Mouse (Mus musculus) limb, embryonic 14.5 days (tissue): Measurements from ENCODE around the gene Ttll13. TPM values are rescaled to one million over a fixed set of nuclear protein-coding genes. Genes with fewer than 3 reads are reported as not detected.

Experiments used
- ATAC-seq: fragments of 200-750 bp; cut with Nextera tagmentation; 2 replicates; pipeline ENCODE4 v1.8.0; 2017; ENCODE audit warnings: low read depth, moderate number of reproducible peaks, moderate TSS enrichment; ENCODE audit not compliant: low FRiP score
- DNase-seq: peaks from one replicate; pipeline ENCODE4 v3.0.0-alpha.2; 2015; ENCODE audit warnings: low spot score
- H3K27ac ChIP-seq: fragments of 300-500 bp; sonication (generic); replicated peaks from 2 replicates; pipeline ENCODE4 v1.5.1; 2014; ENCODE audit warnings: low read depth, mild to moderate bottlenecking, low read length, moderate library complexity, mixed read lengths
- H3K27me3 ChIP-seq: fragments of 300-500 bp; sonication (generic); 2 replicates; pipeline ENCODE4 v1.6.1; 2014; ENCODE audit warnings: low read length, mixed read lengths; ENCODE audit not compliant: control insufficient read depth, insufficient read depth
- H3K36me3 ChIP-seq: fragments of 300-500 bp; sonication (generic); 2 replicates; pipeline ENCODE4 v1.6.1; 2014; ENCODE audit warnings: mild to moderate bottlenecking, low read length, moderate library complexity, mixed read lengths; ENCODE audit not compliant: control insufficient read depth, insufficient read depth
- H3K4me1 ChIP-seq: fragments of 300-500 bp; sonication (generic); 2 replicates; pipeline ENCODE4 v1.6.1; 2014; ENCODE audit warnings: antibody characterized with exemption, low read length, mixed read lengths; ENCODE audit not compliant: control insufficient read depth, insufficient read depth
- H3K4me2 ChIP-seq: fragments of 300-500 bp; sonication (generic); replicated peaks from 2 replicates; pipeline ENCODE4 v1.6.1; 2014; ENCODE audit warnings: low read depth, mild to moderate bottlenecking, low read length, moderate library complexity; ENCODE audit not compliant: severe bottlenecking
- H3K4me3 ChIP-seq: fragments of 300-500 bp; sonication (generic); replicated peaks from 2 replicates; pipeline ENCODE4 v1.5.1; 2014; ENCODE audit warnings: low read length
- H3K9ac ChIP-seq: fragments of 300-500 bp; sonication (generic); 2 replicates; pipeline ENCODE4 v1.6.1; 2014; ENCODE audit warnings: mild to moderate bottlenecking, low read depth, low read length, moderate library complexity; ENCODE audit not compliant: severe bottlenecking
- H3K9me3 ChIP-seq: fragments of 300-500 bp; sonication (generic); 2 replicates; pipeline ENCODE4 v1.6.1; 2016; ENCODE audit warnings: low read length; ENCODE audit not compliant: control insufficient read depth
- POLR2A ChIP-seq: fragments of 200-500 bp; IDR thresholded peaks from 2 replicates; pipeline ENCODE4 v1.8.0; 2012; ENCODE audit warnings: inconsistent platforms, mild to moderate bottlenecking, moderate library complexity, borderline replicate concordance; ENCODE audit not compliant: insufficient read depth, insufficient read length; ENCODE audit errors: extremely low read depth
- WGBS: fragments of 180-500 bp; shearing (Covaris S2); extraction: QIAGEN DNeasy Blood & Tissue Kit; methylation state at CpG from one replicate; pipeline ENCODE4 v1.1.7; 2014; 5-methylcytosine and 5-hydroxymethylcytosine counted together
- polyA plus RNA-seq, 2 experiments: library from polyadenylated mRNA; depleted of rRNA in 1 of 2; stranded (reverse) in 1 of 2; unstranded in 1 of 2; fragments of >200 nt; fragmentation: Nextera tagmentation in 1 of 2; extraction: Ambion mirVana in 1 of 2; gene quantifications; 2 replicates each; pipeline versions ENCODE4 v1.2.1 to v1.2.3; 2012 to 2014

The Ttll13 gene
- polyA plus RNA-seq, 2 experiments: 0.59 to 0.73 TPM

DNA sequence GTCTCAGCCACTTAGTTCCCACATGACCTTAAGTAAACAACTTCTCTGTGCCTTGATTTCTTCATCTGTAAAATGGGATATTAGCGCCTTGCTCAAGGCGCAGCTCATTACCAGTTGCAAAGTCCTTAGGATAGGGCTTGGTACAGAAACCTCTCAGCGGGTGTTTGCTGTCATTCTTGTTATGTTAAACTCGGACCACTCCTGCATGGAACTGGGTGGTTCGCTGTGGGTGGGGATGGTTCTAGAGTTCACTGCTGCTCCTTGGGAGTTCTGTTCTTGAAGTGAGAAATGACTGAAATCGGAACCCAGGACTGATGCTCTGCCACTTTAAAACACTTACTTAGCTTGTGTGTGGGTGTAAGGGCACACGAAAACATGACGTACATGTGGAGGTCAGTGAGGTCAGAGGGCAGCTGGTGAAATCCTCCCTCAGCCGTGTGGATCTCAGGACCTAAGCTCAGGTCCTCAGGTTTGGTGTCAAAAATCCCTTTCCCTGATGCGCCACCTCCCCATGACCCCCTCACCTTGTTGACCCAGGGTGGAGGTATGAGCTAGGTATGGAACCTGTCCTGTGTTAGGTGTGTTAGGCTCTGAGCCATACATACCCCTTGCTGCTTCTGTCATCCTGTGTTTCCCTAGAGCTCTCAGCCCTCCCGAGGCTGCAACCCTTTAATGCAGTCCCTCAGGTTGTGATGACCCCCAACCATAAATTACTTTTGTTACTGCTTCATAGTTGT lies 46.2 kb upstream of the Ttll13 start:
- peak overlapping the region; percentile 80 for H3K4me3 ChIP-seq
- H3K27ac ChIP-seq: no peak overlapping the region
- WGBS: 69% methylated on average over 11 of the region's 11 CpGs
- DNase-seq: no peak
- H3K27me3 ChIP-seq: no peaks in the 10 kb centered on the region
- H3K4me1 ChIP-seq: peaks cover 29% of the 10 kb centered on the region
- peaks cover 9% of the 10 kb centered on the region; the same call in 1 of the 2 replicates for H3K36me3 ChIP-seq
- no peak for ATAC-seq
- TF ChIP-seq POLR2A: no peak
- no peaks in the 10 kb centered on the region for H3K9me3 ChIP-seq
- H3K4me2 ChIP-seq: peak overlapping the region; percentile 89; the same call in 1 of the 2 replicates
- no peak overlapping the region for H3K9ac ChIP-seq

DNA sequence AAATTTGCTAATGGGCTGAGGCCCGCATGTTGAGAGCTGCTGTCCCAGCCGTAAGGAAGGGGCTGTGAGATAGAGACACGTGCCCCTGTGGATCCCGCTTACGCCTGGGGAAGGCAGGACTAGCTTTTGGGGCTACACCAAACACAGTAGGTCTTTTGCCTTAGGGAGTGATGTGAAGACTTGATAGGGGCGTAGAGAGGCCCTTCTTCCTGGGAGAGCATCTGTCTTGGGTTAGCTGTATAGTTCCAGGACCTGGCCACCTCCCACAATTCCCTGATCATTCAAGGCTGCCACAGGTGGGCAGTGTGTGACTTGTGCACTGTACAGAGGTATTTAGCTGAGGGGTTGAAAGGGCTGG lies 45.6 kb upstream of the Ttll13 start:
- H3K27me3 ChIP-seq: no peaks in the 10 kb centered on the region
- DNase-seq: no peak
- TF ChIP-seq POLR2A: no peak
- no peak overlapping the region for H3K4me3 ChIP-seq
- H3K9ac ChIP-seq: no peak overlapping the region
- H3K4me1 ChIP-seq: peaks cover 29% of the 10 kb centered on the region
- H3K4me2 ChIP-seq: no peak overlapping the region
- peaks cover 9% of the 10 kb centered on the region; the same call in 1 of the 2 replicates for H3K36me3 ChIP-seq
- 58% methylated on average over 6 of the region's 6 CpGs for WGBS
- no peak for ATAC-seq
- H3K9me3 ChIP-seq: no peaks in the 10 kb centered on the region
- no peak overlapping the region for H3K27ac ChIP-seq

DNA sequence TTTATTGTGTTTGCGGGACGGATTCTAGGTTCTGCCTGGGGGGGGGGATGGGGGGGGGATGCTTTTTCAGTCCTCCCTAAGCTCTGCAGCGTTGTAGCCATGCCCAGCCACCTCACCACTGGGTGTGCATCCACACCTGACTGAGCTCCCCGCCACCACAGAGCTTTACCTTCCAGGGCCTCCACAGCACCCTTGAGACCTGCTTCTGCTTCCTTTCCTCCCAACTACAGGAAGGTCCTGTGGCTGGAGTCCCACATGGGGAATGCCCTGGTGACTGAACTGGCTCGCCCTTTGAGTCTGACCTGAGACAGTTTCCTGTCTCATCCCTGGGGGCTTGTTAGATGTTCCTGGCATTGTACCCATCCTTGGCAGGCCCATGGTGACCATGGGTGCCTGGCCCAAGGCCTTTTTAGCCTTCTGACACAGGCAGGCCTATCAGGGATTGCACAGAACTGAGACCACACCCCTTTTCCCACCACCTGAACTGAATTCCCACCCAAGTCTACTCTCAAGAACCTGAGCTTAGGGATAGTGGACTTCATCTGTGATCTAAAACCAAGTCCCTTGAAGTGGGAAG lies 45.1 kb upstream of the Ttll13 start:
- Histone ChIP-seq H3K9ac (no peak overlapping the region; the same call in 1 of the 2 replicates), H3K27me3 (no peaks in the 10 kb centered on the region), H3K36me3 (peaks cover 9% of the 10 kb centered on the region; the same call in 1 of the 2 replicates), H3K4me2 (no peak overlapping the region), H3K27ac (no peak overlapping the region), H3K4me1 (peaks cover 29% of the 10 kb centered on the region), H3K9me3 (no peaks in the 10 kb centered on the region), H3K4me3 (no peak overlapping the region)
- 69% methylated on average over 5 of the region's 5 CpGs for WGBS
- TF ChIP-seq POLR2A: no peak
- DNase-seq (no peak), ATAC-seq (no peak)

DNA sequence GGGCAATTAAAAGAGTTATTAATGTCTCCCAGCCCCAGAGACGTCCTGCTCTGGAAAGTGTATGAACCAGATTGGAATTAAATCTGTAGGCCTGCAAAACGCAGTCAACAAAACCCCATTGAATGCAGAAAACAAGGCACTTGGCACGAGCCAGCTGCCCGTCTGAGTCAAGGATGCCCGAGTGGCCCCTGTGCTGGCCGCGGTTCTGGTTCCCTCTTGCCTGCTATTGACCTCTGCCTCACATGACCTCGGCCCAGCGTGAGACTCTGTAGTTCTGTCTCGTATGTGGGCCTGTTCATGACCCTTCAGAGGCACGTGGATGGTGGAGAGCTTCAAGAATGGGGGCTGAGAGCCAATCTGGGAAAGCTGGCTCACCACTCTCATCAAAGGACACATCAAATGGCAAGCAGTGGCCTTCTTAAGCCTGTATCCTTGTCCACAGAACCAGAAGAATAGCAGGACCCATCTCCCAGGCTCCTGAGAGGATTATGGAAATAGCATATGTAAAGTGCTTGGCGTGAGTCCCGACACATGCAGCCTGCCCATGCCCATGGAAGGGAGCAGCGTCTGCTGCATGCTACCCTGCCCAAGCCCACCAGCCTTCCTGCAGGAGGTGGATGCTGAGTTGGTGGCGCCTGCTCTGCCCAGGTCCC lies 44.2 kb upstream of the Ttll13 start:
- WGBS: 79% methylated on average over 15 of the region's 15 CpGs
- no peak for TF ChIP-seq POLR2A

DNA sequence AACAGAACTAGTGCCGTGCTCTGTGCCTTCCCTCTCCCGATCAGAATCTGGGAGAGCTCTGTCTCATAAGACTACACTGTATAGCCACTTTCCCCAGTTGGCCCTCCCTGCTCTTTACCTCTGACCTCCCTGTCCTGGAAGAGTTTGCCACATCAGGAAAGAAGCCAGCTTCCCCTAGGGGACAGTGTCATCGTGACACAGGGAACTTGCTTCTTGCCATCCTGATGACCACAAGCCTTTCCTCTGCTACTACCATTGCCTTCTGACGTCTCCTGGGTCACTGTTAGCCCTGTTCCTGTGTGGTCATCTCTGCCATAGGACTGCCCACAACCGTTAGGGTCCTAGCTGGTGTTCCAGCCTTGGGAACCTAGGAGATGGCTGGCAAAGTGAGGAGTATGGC lies 43.2 kb upstream of the Ttll13 start:
- no peaks in the 10 kb centered on the region for H3K9me3 ChIP-seq
- TF ChIP-seq POLR2A: no peak
- ATAC-seq (no peak), DNase-seq (no peak)
- peaks cover 27% of the 10 kb centered on the region for H3K4me1 ChIP-seq
- no peak overlapping the region for H3K27ac ChIP-seq
- H3K36me3 ChIP-seq: peaks cover 9% of the 10 kb centered on the region; the same call in 1 of the 2 replicates
- no peak overlapping the region for H3K4me2 ChIP-seq
- WGBS: 88% methylated on average over 5 of the region's 5 CpGs
- H3K9ac ChIP-seq: no peak overlapping the region
- H3K4me3 ChIP-seq: no peak overlapping the region
- no peaks in the 10 kb centered on the region for H3K27me3 ChIP-seq

More for the DNA sequence above, 44.2 kb upstream of the Ttll13 start:
- H3K36me3 ChIP-seq: peaks cover 9% of the 10 kb centered on the region; the same call in 1 of the 2 replicates
- H3K27ac ChIP-seq: no peak overlapping the region
- H3K9ac ChIP-seq: no peak overlapping the region
- DNase-seq (no peak), ATAC-seq (no peak)
- peaks cover 30% of the 10 kb centered on the region for H3K4me1 ChIP-seq
- H3K4me3 ChIP-seq: no peak overlapping the region
- H3K9me3 ChIP-seq: no peaks in the 10 kb centered on the region
- H3K4me2 ChIP-seq: no peak overlapping the region
- H3K27me3 ChIP-seq: no peaks in the 10 kb centered on the region
